Mouse (Mus musculus) spleen, adult 2 months (tissue): ENCODE data around the gene Epdr1. TPM values are rescaled to one million over a fixed set of nuclear protein-coding genes. Genes with fewer than 3 reads are reported as not detected.

ENCODE experiments used
- DNase-seq, 2 experiments: peaks; one replicate each; pipeline versions ENCODE4 v3.0.0 to v3.0.0-alpha.2; 2012 to 2021; ENCODE audit warnings: low spot score in 2 of 2, low read depth in 1 of 2
- H3K27ac ChIP-seq: fragments of 200-500 bp; 2 replicates; pipeline ENCODE4 v1.5.1; 2012; ENCODE audit warnings: low read length, inconsistent platforms; ENCODE audit not compliant: insufficient read depth
- H3K27me3 ChIP-seq: fragments of 200-500 bp; 2 replicates; pipeline ENCODE4 v1.6.1; 2012; ENCODE audit warnings: mild to moderate bottlenecking, moderate library complexity, low read length, inconsistent platforms; ENCODE audit not compliant: control insufficient read depth, insufficient read depth
- H3K36me3 ChIP-seq: fragments of 200-500 bp; 2 replicates; pipeline ENCODE4 v1.6.1; 2012; ENCODE audit warnings: mild to moderate bottlenecking, low read length, inconsistent platforms; ENCODE audit not compliant: control insufficient read depth, insufficient read depth
- H3K4me1 ChIP-seq: fragments of 200-500 bp; 2 replicates; pipeline ENCODE4 v1.6.1; 2011; ENCODE audit warnings: inconsistent platforms; ENCODE audit not compliant: control insufficient read depth, insufficient read depth, insufficient read length
- H3K4me3 ChIP-seq: fragments of 200-500 bp; 2 replicates; pipeline ENCODE4 v1.5.1; 2011; ENCODE audit warnings: mild to moderate bottlenecking, inconsistent platforms; ENCODE audit not compliant: insufficient read depth, insufficient read length; ENCODE audit errors: extremely low read depth
- CTCF ChIP-seq: fragments of 200-500 bp; IDR thresholded peaks from 2 replicates; pipeline ENCODE4 v1.5.1; 2011; ENCODE audit warnings: mild to moderate bottlenecking, inconsistent platforms; ENCODE audit not compliant: insufficient read depth, insufficient read length, insufficient replicate concordance; ENCODE audit errors: extremely low read depth
- POLR2A ChIP-seq: fragments of 200-500 bp; IDR thresholded peaks from 2 replicates; pipeline ENCODE4 v1.6.1; 2011; ENCODE audit warnings: low read depth, low read length, inconsistent platforms
- WGBS: fragments of 180-500 bp; shearing (Covaris S2); methylation state at CpG from one replicate; pipeline ENCODE4 v1.1.7; 2018; 5-methylcytosine and 5-hydroxymethylcytosine counted together
- polyA plus RNA-seq: library from polyadenylated mRNA; depleted of rRNA; stranded (reverse); fragments of >200 nt; gene quantifications from 2 replicates; pipeline ENCODE4 v1.2.3, GENCODE M21; 2012; rRNA removed

Gene Epdr1
- 6.5 and 7.8 TPM in 2 replicates for polyA plus RNA-seq

- H3K27ac ChIP-seq, result peak within 1 kb of the TSS; percentile 16; the same call in 1 of the 2 replicates
- H3K4me1 ChIP-seq, result no peaks in the 10 kb centered on the region; the same call in 1 of the 2 replicates
- H3K27me3 ChIP-seq, result peaks cover 6% of the 10 kb centered on the region
- 3% methylated on average over 46 of the region's 46 CpGs for WGBS
- peak within 1 kb of the TSS; percentile 47 for H3K4me3 ChIP-seq
- no peak for DNase-seq
- TF ChIP-seq CTCF (0 out of 2 replicates have a peak, but pooled peaks have one; percentile 10), POLR2A (no peak)
- no peaks in the 10 kb centered on the region for H3K36me3 ChIP-seq
Observed at GRCm38 (mm10) chr13:19619216-19619927, at the start of gene Epdr1. Epdr1 (minus strand) TSS chr13:19619927.

GRCm38 (mm10) chr13:19668355-19669140, 48.8 kb upstream of the Epdr1 start:
- H3K27ac ChIP-seq, result no peak overlapping the region
- no peaks in the 10 kb centered on the region for H3K4me1 ChIP-seq
- DNase-seq, result no peak
- H3K4me3 ChIP-seq, result no peak overlapping the region
- WGBS, result 89% methylated on average over 4 of the region's 4 CpGs
- no peaks in the 10 kb centered on the region; the same call in 1 of the 2 replicates for H3K27me3 ChIP-seq
- TF ChIP-seq CTCF (no peak), POLR2A (no peak)
- no peaks in the 10 kb centered on the region for H3K36me3 ChIP-seq

GRCm38 (mm10) chr13:19652405-19652804, 32.7 kb upstream of the Epdr1 start:
- no peak overlapping the region for H3K4me3 ChIP-seq
- no peaks in the 10 kb centered on the region for H3K4me1 ChIP-seq
- TF ChIP-seq CTCF (no peak), POLR2A (no peak)
- H3K36me3 ChIP-seq, result no peaks in the 10 kb centered on the region
- WGBS, result 79% methylated on average over 2 of the region's 2 CpGs
- no peaks in the 10 kb centered on the region for H3K27me3 ChIP-seq
- no peak overlapping the region for H3K27ac ChIP-seq
- DNase-seq, result no peak

GRCm38 (mm10) chr13:19649824-19650223, 30.1 kb upstream of the Epdr1 start:
- no peak for DNase-seq
- TF ChIP-seq POLR2A (no peak), CTCF (no peak)
- H3K27ac ChIP-seq, result no peak overlapping the region

GRCm38 (mm10) chr13:19644225-19644624, 24.5 kb upstream of the Epdr1 start:
- Histone ChIP-seq H3K27me3 (no peaks in the 10 kb centered on the region), H3K36me3 (no peaks in the 10 kb centered on the region), H3K4me1 (no peaks in the 10 kb centered on the region), H3K27ac (no peak overlapping the region), H3K4me3 (no peak overlapping the region)
- no peak for TF ChIP-seq CTCF
- no peak for TF ChIP-seq POLR2A
- DNase-seq, result no peak
- 72% methylated on average over 2 of the region's 2 CpGs for WGBS

More at GRCm38 (mm10) chr13:19649824-19650223, 30.1 kb upstream of the Epdr1 start:
- Histone ChIP-seq H3K4me1 (no peaks in the 10 kb centered on the region), H3K27me3 (no peaks in the 10 kb centered on the region), H3K36me3 (no peaks in the 10 kb centered on the region), H3K4me3 (no peak overlapping the region)
- 87% methylated on average over 2 of the region's 2 CpGs for WGBS

GRCm38 (mm10) chr13:19643519-19643918, 23.8 kb upstream of the Epdr1 start:
- Histone ChIP-seq H3K36me3 (no peaks in the 10 kb centered on the region), H3K27ac (no peak overlapping the region), H3K27me3 (no peaks in the 10 kb centered on the region), H3K4me1 (no peaks in the 10 kb centered on the region), H3K4me3 (no peak overlapping the region)
- TF ChIP-seq CTCF (no peak), POLR2A (no peak)
- WGBS, result 80% methylated on average over 1 of the region's 1 CpGs
- no peak for DNase-seq
